Mouse (Mus musculus) lung, embryonic 16.5 days (tissue): Measurements from ENCODE around the gene Jade2. TPM values are rescaled to one million over a fixed set of nuclear protein-coding genes. Genes with fewer than 3 reads are reported as not detected.
"Not testable (repeated sequence)": the region's sequence is repeated elsewhere in the genome, so short reads cannot be mapped to it uniquely, and the experiment has no call there.

Source experiments
- ATAC-seq: fragments of 200-750 bp; cut with Nextera tagmentation; 2 replicates; pipeline ENCODE4 v1.8.0; 2017; ENCODE audit warnings: low read depth, mild to moderate bottlenecking, moderate library complexity
- H3K27ac ChIP-seq: fragments of 300-500 bp; sonication (generic); 2 replicates; pipeline ENCODE4 v1.5.1; 2014; ENCODE audit warnings: mild to moderate bottlenecking, control low read depth, low read length
- H3K27me3 ChIP-seq: fragments of 300-500 bp; sonication (generic); 2 replicates; pipeline ENCODE4 v1.6.1; 2014; ENCODE audit warnings: low read depth, low read length, mixed read lengths; ENCODE audit not compliant: control insufficient read depth, insufficient read depth
- H3K36me3 ChIP-seq: fragments of 300-500 bp; sonication (generic); 2 replicates; pipeline ENCODE4 v1.6.1; 2014; ENCODE audit warnings: low read length; ENCODE audit not compliant: control insufficient read depth, insufficient read depth
- H3K4me1 ChIP-seq: fragments of 300-500 bp; sonication (generic); replicated peaks from 2 replicates; pipeline ENCODE4 v1.6.1; 2014; ENCODE audit warnings: low read length, mixed read lengths; ENCODE audit not compliant: control insufficient read depth, insufficient read depth
- H3K4me2 ChIP-seq: fragments of 300-500 bp; sonication (generic); 2 replicates; pipeline ENCODE4 v1.6.1; 2014; ENCODE audit warnings: low read depth, low read length, control low read depth
- H3K4me3 ChIP-seq: fragments of 300-500 bp; sonication (generic); 2 replicates; pipeline ENCODE4 v1.5.1; 2014; ENCODE audit warnings: mild to moderate bottlenecking, low read length, control low read depth
- H3K9ac ChIP-seq: fragments of 300-500 bp; sonication (generic); 2 replicates; pipeline ENCODE4 v1.6.1; 2014; ENCODE audit warnings: low read length, control low read depth
- H3K9me3 ChIP-seq: fragments of 300-500 bp; sonication (generic); 2 replicates; pipeline ENCODE4 v1.6.1; 2016; ENCODE audit warnings: low read length; ENCODE audit not compliant: control insufficient read depth
- WGBS: fragments of 180-500 bp; shearing (Covaris S2); extraction: QIAGEN DNeasy Blood & Tissue Kit; methylation state at CpG from one replicate; pipeline ENCODE4 v1.1.7; 2014; 5-methylcytosine and 5-hydroxymethylcytosine counted together
- polyA plus RNA-seq: library from polyadenylated mRNA; unstranded; fragments of >200 nt; fragmentation: Nextera tagmentation; extraction: Ambion mirVana; gene quantifications from 2 replicates; pipeline ENCODE4 v1.2.1, GENCODE M21; 2015

Jade2 gene
- polyA plus RNA-seq, 1 experiment from 2014 or later, result 2.9 TPM

DNA sequence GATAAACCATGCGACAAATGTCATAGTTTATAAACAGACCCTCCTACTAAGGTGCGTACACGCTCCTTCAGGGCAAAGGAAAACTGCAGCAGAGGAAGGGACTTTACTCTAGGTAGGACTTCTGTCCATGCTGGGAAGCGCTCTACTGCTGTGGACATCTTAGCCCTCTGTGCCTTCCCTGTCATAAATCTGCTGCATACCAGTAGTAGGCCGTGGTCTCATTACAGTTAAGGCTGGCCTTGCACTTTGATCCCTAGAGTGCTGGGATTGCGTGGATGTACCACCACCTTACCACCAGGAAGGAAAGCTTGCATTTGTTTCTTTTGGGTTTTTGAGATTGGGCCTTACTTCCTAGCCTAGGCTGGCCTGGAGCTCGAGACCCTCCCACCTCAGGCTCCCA lies 66.8 kb downstream of the Jade2 start:
- H3K4me3 ChIP-seq, result no peak overlapping the region
- H3K27ac ChIP-seq, result no peak overlapping the region
- no peak for ATAC-seq
- H3K36me3 ChIP-seq, result peaks cover 12% of the 10 kb centered on the region; the same call in 1 of the 2 replicates
- H3K4me1 ChIP-seq, result no peaks in the 10 kb centered on the region
- H3K9me3 ChIP-seq, result no peaks in the 10 kb centered on the region
- H3K9ac ChIP-seq, result no peak overlapping the region
- H3K27me3 ChIP-seq, result no peaks in the 10 kb centered on the region
- H3K4me2 ChIP-seq, result no peak overlapping the region
- 91% methylated on average over 7 of the region's 7 CpGs for WGBS

DNA sequence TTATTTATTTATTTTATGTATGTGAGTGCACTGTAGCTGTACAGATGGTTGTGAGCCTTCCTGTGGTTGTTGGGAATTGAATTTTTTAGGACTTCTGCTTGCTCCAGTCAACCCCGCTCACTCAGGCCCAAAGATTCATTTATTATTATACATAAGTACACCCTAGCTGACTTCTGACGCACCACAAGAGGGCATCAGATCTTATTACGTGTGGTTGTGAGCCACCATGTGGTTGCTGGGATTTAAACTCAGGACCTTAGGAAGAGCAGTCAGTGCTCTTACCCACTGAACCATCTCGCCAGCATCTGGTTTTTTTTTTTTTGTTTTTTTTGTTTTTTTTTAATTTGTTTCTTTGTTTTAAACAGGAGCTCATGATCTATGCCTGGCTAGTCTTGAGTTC lies 67.7 kb downstream of the Jade2 start:
- not testable (repeated sequence) for H3K27ac ChIP-seq, H3K9ac ChIP-seq, H3K4me1 ChIP-seq, H3K27me3 ChIP-seq, H3K4me2 ChIP-seq, H3K9me3 ChIP-seq, H3K4me3 ChIP-seq, ATAC-seq
- WGBS, result 88% methylated on average over 4 of the region's 4 CpGs
- H3K36me3 ChIP-seq, result peaks cover 15% of the 10 kb centered on the region; the same call in 1 of the 2 replicates

DNA sequence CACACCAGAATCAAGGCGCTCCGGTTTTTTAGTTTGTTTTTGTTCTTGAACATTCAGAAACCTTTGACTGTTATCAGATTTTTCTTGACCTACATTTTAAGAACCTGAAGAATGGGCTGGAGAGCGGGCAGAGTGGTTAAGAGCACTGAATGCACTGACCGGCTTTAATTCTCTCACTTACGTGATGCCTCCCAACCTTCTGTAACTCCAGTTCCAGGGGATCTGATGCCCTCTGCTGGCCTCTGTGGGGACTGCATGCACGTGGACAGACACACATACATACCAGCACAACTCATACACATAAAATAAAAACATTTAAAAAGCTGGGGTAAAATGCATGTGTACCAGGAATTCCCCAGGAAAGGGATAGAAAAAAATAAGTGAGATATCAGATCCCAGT lies 71.5 kb downstream of the Jade2 start:
- ATAC-seq, result no peak
- Histone ChIP-seq H3K4me2 (no peak overlapping the region), H3K36me3 (peaks cover 19% of the 10 kb centered on the region), H3K4me3 (no peak overlapping the region), H3K9me3 (no peaks in the 10 kb centered on the region), H3K27ac (no peak overlapping the region), H3K9ac (no peak overlapping the region), H3K4me1 (no peaks in the 10 kb centered on the region), H3K27me3 (no peaks in the 10 kb centered on the region)
- 87% methylated on average over 6 of the region's 6 CpGs for WGBS

DNA sequence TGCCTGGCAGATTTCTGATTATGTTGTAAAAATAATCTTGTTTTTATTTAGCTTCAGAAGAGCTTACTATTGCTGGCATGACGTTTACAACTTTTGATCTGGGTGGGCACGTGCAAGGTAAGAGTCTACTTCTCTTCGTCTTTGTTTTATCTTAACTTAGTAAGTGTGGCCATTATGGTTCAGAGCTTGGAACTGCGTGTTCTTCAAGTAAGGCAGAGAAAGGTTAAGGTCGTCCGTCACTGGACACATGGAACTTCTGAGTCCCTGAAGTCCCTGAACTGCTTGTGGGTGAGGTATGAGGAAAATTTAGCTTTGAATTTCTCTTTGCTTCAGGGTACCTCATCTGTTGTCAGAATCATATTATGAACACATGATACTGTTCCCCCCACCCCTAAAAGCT lies 74.7 kb downstream of the Jade2 start:
- Histone ChIP-seq H3K9me3 (no peaks in the 10 kb centered on the region), H3K36me3 (peaks cover 23% of the 10 kb centered on the region), H3K4me1 (no peaks in the 10 kb centered on the region), H3K27ac (no peak overlapping the region), H3K27me3 (no peaks in the 10 kb centered on the region), H3K4me3 (no peak overlapping the region), H3K9ac (no peak overlapping the region), H3K4me2 (no peak overlapping the region)
- 82% methylated on average over 6 of the region's 6 CpGs for WGBS
- ATAC-seq, result no peak

DNA sequence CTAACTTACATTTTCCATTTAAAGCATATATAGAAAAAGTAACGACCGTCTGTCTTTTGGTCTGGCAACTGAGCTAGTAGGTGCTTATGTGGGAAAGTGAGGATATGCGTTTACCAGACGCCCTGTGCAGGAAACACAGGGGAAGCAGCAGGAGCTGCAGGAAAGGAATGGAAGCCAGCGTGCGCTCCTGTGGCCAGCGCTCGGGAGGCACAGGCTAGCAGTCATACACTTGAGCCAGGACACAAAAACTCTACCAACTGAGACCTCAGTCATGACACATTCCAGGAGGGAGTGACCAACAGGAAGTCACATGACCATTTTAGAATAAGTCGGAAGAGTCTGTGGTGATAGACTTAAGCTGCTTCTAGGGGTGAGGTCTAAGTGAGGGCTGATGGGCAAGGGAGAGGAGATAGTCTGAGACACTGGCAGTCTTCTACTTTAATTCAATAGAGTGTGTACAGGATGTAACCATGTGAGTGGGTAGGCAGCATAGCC lies 76.6 kb downstream of the Jade2 start:
- ATAC-seq, result no peak
- Histone ChIP-seq H3K36me3 (peaks cover 18% of the 10 kb centered on the region), H3K9me3 (no peaks in the 10 kb centered on the region), H3K4me1 (no peaks in the 10 kb centered on the region), H3K9ac (no peak overlapping the region), H3K4me3 (no peak overlapping the region), H3K27me3 (no peaks in the 10 kb centered on the region), H3K4me2 (no peak overlapping the region), H3K27ac (no peak overlapping the region)
- WGBS, result 83% methylated on average over 9 of the region's 9 CpGs

DNA sequence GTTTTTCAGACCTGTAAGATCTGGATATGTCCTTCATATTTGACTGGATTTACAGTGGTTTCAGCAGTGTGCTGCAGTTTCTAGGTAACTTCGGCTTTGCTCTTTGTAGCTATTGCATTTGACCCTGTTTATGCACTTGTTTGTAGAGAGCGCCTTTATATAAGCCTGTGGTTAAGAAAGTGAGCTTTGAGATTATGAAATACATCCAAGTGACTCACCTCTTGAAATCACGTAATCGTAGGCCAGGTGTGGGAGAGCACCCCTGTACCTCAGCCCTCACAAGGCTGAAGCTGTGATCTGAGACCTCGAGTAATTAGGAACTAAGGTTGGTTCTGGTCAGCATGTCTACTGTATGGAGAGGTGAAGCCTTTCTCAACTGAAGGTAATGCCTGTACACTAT lies 80.0 kb downstream of the Jade2 start:
- no peak for ATAC-seq
- H3K27me3 ChIP-seq, result no peaks in the 10 kb centered on the region
- H3K27ac ChIP-seq, result no peak overlapping the region
- H3K9ac ChIP-seq, result no peak overlapping the region
- H3K4me2 ChIP-seq, result no peak overlapping the region
- 89% methylated on average over 5 of the region's 5 CpGs for WGBS
- no peak overlapping the region for H3K4me3 ChIP-seq
- no peaks in the 10 kb centered on the region for H3K9me3 ChIP-seq
- H3K36me3 ChIP-seq, result peaks cover 9% of the 10 kb centered on the region
- no peaks in the 10 kb centered on the region for H3K4me1 ChIP-seq

DNA sequence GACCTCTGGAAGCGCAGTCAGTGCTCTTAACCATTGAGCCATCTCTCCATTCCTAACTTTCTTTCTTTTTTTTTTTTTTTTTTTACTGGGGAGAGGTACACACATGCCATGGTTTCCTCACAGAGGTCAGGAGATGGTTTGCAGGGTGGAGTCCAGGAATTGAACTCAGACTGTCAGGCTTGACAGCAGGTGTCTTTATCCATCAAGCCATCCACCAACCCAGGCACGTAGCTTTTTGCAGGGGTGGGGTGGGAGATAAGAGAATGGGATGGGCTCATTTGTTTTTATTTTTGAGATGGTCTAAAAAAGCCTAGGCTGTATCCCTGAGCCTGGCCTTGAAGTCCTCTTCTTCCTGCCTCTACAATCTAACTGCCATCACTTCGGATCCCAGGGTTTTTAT lies 81.9 kb downstream of the Jade2 start:
- ATAC-seq, result no peak
- no peaks in the 10 kb centered on the region for H3K9me3 ChIP-seq
- WGBS, result 86% methylated on average over 3 of the region's 3 CpGs

DNA sequence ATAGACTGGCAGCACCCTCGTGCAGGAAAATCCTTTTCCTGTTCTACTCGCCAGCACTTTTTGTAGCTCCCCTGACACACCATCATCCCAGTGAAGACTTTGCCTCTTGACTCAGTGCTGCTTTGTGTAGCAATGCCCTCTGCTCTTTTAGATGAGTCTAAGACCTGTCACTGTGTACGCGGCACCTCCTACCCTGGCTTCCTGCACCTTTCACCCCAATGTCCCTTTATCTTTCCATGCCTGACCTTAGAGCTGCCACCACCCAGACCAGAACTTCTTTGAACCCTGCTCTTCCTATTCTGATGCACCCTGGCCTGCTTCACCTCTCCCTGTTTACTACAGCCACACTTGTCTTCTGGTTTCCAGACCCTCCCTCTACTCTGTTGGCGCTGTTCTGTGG lies 89.2 kb downstream of the Jade2 start:
- no peak for ATAC-seq
- WGBS, result 54% methylated on average over 5 of the region's 5 CpGs
- H3K36me3 ChIP-seq, result no peaks in the 10 kb centered on the region

More for the DNA sequence above, 81.9 kb downstream of the Jade2 start:
- H3K4me1 ChIP-seq, result no peaks in the 10 kb centered on the region
- H3K27ac ChIP-seq, result no peak overlapping the region
- H3K4me3 ChIP-seq, result no peak overlapping the region
- H3K36me3 ChIP-seq, result peaks cover 6% of the 10 kb centered on the region; the same call in 1 of the 2 replicates
- H3K27me3 ChIP-seq, result no peaks in the 10 kb centered on the region
- H3K4me2 ChIP-seq, result no peak overlapping the region
- no peak overlapping the region for H3K9ac ChIP-seq

DNA sequence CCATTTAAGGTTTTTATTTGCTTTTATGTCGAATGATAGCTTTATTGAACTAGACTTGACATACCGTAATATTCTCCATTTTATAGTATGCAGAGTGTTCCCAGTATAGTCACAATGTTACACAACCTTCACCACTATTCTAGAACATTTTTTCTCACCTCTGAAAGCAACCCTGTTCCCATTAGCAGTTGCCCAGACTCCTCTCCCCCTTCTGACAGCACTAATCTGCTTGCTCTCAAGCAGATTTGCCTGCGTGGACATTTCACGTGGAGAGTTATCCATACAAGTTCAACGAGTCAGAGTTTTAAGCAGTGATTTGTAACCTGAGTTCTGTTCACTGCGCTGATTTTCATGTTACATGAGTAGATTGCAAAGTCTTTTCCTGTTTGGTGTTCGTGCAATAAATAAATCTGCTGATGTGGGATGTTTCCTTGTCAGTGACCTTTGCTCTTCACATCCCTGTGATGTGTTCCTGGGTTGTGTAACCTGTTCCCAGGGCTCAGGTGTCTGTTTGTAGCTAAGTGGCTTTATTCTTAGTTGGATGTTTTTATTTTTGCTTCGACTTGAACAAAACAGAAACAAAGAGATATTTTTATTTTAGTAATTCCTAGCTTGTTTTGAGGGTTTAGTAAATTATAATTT lies 89.8 kb downstream of the Jade2 start:
- WGBS, result 72% methylated on average over 8 of the region's 8 CpGs
- no peak for ATAC-seq

More for the DNA sequence above, 89.2 kb downstream of the Jade2 start:
- Histone ChIP-seq H3K4me1 (peaks cover 7% of the 10 kb centered on the region), H3K27ac (no peak overlapping the region), H3K27me3 (no peaks in the 10 kb centered on the region), H3K9me3 (no peaks in the 10 kb centered on the region), H3K4me3 (no peak overlapping the region), H3K4me2 (no peak overlapping the region), H3K9ac (no peak overlapping the region)

More for the DNA sequence above, 89.8 kb downstream of the Jade2 start:
- Histone ChIP-seq H3K27ac (no peak overlapping the region), H3K4me1 (peaks cover 10% of the 10 kb centered on the region), H3K27me3 (no peaks in the 10 kb centered on the region), H3K9ac (no peak overlapping the region), H3K4me3 (no peak overlapping the region), H3K36me3 (no peaks in the 10 kb centered on the region), H3K4me2 (no peak overlapping the region), H3K9me3 (no peaks in the 10 kb centered on the region)
